Mouse (Mus musculus) intestine, embryonic 16.5 days (tissue): ENCODE measurements at regions not wholly inside any gene's neighbourhood (a gene's known extent, or its start where the extent isn't known, plus 50 kb on each side); places are given as distances from the start of the nearest gene placed in this dataset.

Experiments used
- ATAC-seq: fragments of 200-750 bp; cut with Nextera tagmentation; 2 replicates; pipeline ENCODE4 v1.8.0; 2017; ENCODE audit warnings: moderate TSS enrichment, moderate library complexity
- H3K27ac ChIP-seq: fragments of 300-500 bp; sonication (generic); 2 replicates; pipeline ENCODE4 v1.5.1; 2014; ENCODE audit warnings: mild to moderate bottlenecking, low read length
- H3K27me3 ChIP-seq: fragments of 300-500 bp; sonication (generic); replicated peaks from 2 replicates; pipeline ENCODE4 v1.6.1; 2014; ENCODE audit warnings: low read length, control low read depth, mixed read lengths; ENCODE audit not compliant: control insufficient read depth, insufficient read depth
- H3K36me3 ChIP-seq: fragments of 300-500 bp; sonication (generic); 2 replicates; pipeline ENCODE4 v1.6.1; 2014; ENCODE audit warnings: low read length, control low read depth; ENCODE audit not compliant: control insufficient read depth, insufficient read depth
- H3K4me1 ChIP-seq: fragments of 300-500 bp; sonication (generic); 2 replicates; pipeline ENCODE4 v1.6.1; 2014; ENCODE audit warnings: low read length, control low read depth, mixed read lengths; ENCODE audit not compliant: control insufficient read depth, insufficient read depth
- H3K4me2 ChIP-seq: fragments of 300-500 bp; sonication (generic); 2 replicates; pipeline ENCODE4 v1.6.1; 2014; ENCODE audit warnings: low read depth, low read length, control low read depth
- H3K4me3 ChIP-seq: fragments of 300-500 bp; sonication (generic); 2 replicates; pipeline ENCODE4 v1.5.1; 2014; ENCODE audit warnings: mild to moderate bottlenecking, low read length
- H3K9ac ChIP-seq: fragments of 300-500 bp; sonication (generic); 2 replicates; pipeline ENCODE4 v1.6.1; 2014; ENCODE audit warnings: low read depth, low read length
- H3K9me3 ChIP-seq: fragments of 300-500 bp; sonication (generic); 2 replicates; pipeline ENCODE4 v1.6.1; 2016; ENCODE audit warnings: low read length, control low read depth; ENCODE audit not compliant: control insufficient read depth
- WGBS: fragments of 180-500 bp; shearing (Covaris S2); extraction: QIAGEN DNeasy Blood & Tissue Kit; methylation state at CpG from one replicate; pipeline ENCODE4 v1.1.7; 2014; 5-methylcytosine and 5-hydroxymethylcytosine counted together

- 0 out of 2 replicates have a peak, but pooled peaks cover 5% of the 10 kb centered on the region for H3K4me1 ChIP-seq
- no peak overlapping the region for H3K4me3 ChIP-seq
- no peaks in the 10 kb centered on the region for H3K36me3 ChIP-seq
- no peak overlapping the region for H3K4me2 ChIP-seq
- WGBS, result 73% methylated on average over 9 of the region's 9 CpGs
- H3K9ac ChIP-seq, result no peak overlapping the region
- peak; percentile 52; the same call in 1 of the 2 replicates for ATAC-seq
- no peaks in the 10 kb centered on the region for H3K27me3 ChIP-seq
- no peaks in the 10 kb centered on the region for H3K9me3 ChIP-seq
- H3K27ac ChIP-seq, result peak overlapping the region; percentile 58
These were observed 188.2 kb upstream of the Cdh5 start for GRCm38 (mm10) chr8:103912983-103913926.

GRCm38 (mm10) chr8:103913927-103914640 is 187.3 kb upstream of the Cdh5 start:
- ATAC-seq, result 0 out of 2 replicates have a peak, but pooled peaks have one; percentile 56
- no peaks in the 10 kb centered on the region for H3K36me3 ChIP-seq
- peak overlapping the region; percentile 58 for H3K27ac ChIP-seq
- no peak overlapping the region for H3K4me2 ChIP-seq
- H3K4me1 ChIP-seq, result 0 out of 2 replicates have a peak, but pooled peaks cover 5% of the 10 kb centered on the region
- H3K27me3 ChIP-seq, result no peaks in the 10 kb centered on the region
- WGBS, result 42% methylated on average over 6 of the region's 6 CpGs
- no peak overlapping the region for H3K9ac ChIP-seq
- H3K9me3 ChIP-seq, result no peaks in the 10 kb centered on the region
- no peak overlapping the region for H3K4me3 ChIP-seq

- Histone ChIP-seq H3K4me1 (0 out of 2 replicates have a peak, but pooled peaks cover 2% of the 10 kb centered on the region), H3K27me3 (no peaks in the 10 kb centered on the region), H3K9me3 (no peaks in the 10 kb centered on the region), H3K27ac (no peak overlapping the region), H3K4me3 (no peak overlapping the region), H3K9ac (no peak overlapping the region), H3K4me2 (no peak overlapping the region), H3K36me3 (no peaks in the 10 kb centered on the region)
- no peak for ATAC-seq
- 89% methylated on average over 3 of the region's 3 CpGs for WGBS
These were observed 182.1 kb upstream of the Cdh5 start for GRCm38 (mm10) chr8:103919324-103919723.

- Histone ChIP-seq H3K9ac (no peak overlapping the region), H3K36me3 (no peaks in the 10 kb centered on the region), H3K4me3 (no peak overlapping the region), H3K4me2 (no peak overlapping the region), H3K4me1 (no peaks in the 10 kb centered on the region), H3K27me3 (no peaks in the 10 kb centered on the region), H3K9me3 (no peaks in the 10 kb centered on the region), H3K27ac (no peak overlapping the region)
- 84% methylated on average over 4 of the region's 4 CpGs for WGBS
- ATAC-seq, result no peak
These were observed 179.8 kb upstream of the Cdh5 start for GRCm38 (mm10) chr8:103921621-103922020.

- ATAC-seq, result no peak
- Histone ChIP-seq H3K36me3 (no peaks in the 10 kb centered on the region), H3K9me3 (no peaks in the 10 kb centered on the region), H3K4me3 (no peak overlapping the region), H3K27ac (no peak overlapping the region), H3K27me3 (no peaks in the 10 kb centered on the region), H3K4me2 (no peak overlapping the region), H3K9ac (no peak overlapping the region), H3K4me1 (no peaks in the 10 kb centered on the region)
- 90% methylated on average over 2 of the region's 2 CpGs for WGBS
These were observed 178.7 kb upstream of the Cdh5 start for GRCm38 (mm10) chr8:103922746-103923145.

GRCm38 (mm10) chr8:103932681-103933080 is 168.7 kb upstream of the Cdh5 start:
- 53% methylated on average over 1 of the region's 1 CpGs for whole genome bisulfite sequencing
- Histone ChIP-seq H3K36me3 (no peaks in the 10 kb centered on the region), H3K4me2 (no peak overlapping the region), H3K9me3 (no peaks in the 10 kb centered on the region), H3K9ac (no peak overlapping the region), H3K27me3 (no peaks in the 10 kb centered on the region), H3K27ac (no peak overlapping the region), H3K4me1 (no peaks in the 10 kb centered on the region), H3K4me3 (no peak overlapping the region)
- no peak for ATAC-seq

- no peak overlapping the region for H3K27ac ChIP-seq
- H3K27me3 ChIP-seq, result no peaks in the 10 kb centered on the region
- ATAC-seq, result no peak
- no peaks in the 10 kb centered on the region for H3K9me3 ChIP-seq
- no peak overlapping the region for H3K9ac ChIP-seq
- no peaks in the 10 kb centered on the region for H3K36me3 ChIP-seq
- H3K4me2 ChIP-seq, result no peak overlapping the region
- no peak overlapping the region for H3K4me3 ChIP-seq
- H3K4me1 ChIP-seq, result no peaks in the 10 kb centered on the region
- WGBS, result 49% methylated on average over 3 of the region's 3 CpGs
These were observed 164.9 kb upstream of the Cdh5 start for GRCm38 (mm10) chr8:103936491-103936890.

- Histone ChIP-seq H3K9me3 (no peaks in the 10 kb centered on the region), H3K9ac (no peak overlapping the region), H3K4me1 (no peaks in the 10 kb centered on the region), H3K4me2 (no peak overlapping the region), H3K36me3 (no peaks in the 10 kb centered on the region), H3K27me3 (no peaks in the 10 kb centered on the region), H3K4me3 (no peak overlapping the region), H3K27ac (no peak overlapping the region)
- no peak for ATAC-seq
- WGBS, result 54% methylated on average over 11 of the region's 11 CpGs
These were observed 162.9 kb upstream of the Cdh5 start for GRCm38 (mm10) chr8:103938283-103939230.
